Mouse (Mus musculus) MEL (cell line): ENCODE data around the gene Pappa2. TPM values are rescaled to one million over a fixed set of nuclear protein-coding genes. Genes with fewer than 3 reads are reported as not detected.

Experiments used
- DNase-seq: peaks from one replicate; pipeline ENCODE4 v3.0.0; 2011; ENCODE audit warnings: low read depth, low spot score
- H3K27ac ChIP-seq: 2 replicates; pipeline ENCODE4 v1.5.1; 2012; ENCODE audit warnings: low read depth, mild to moderate bottlenecking, control low read depth, low read length, moderate library complexity; ENCODE audit not compliant: control insufficient read depth
- H3K27me3 ChIP-seq, 2 experiments: fragments of 150-350 bp in 1 of 2; sonication (generic) in 1 of 2; 2 replicates each; pipeline ENCODE4 v1.6.1; 2012; ENCODE audit warnings: low read length in 2 of 2, mild to moderate bottlenecking in 2 of 2, improper control_type of control experiment in 1 of 2, moderate library complexity in 1 of 2; ENCODE audit not compliant: insufficient read depth in 2 of 2, control insufficient read depth in 1 of 2
- H3K36me3 ChIP-seq, 2 experiments: 2 replicates each; pipeline ENCODE4 v1.6.1; 2012 to 2014; ENCODE audit warnings: low read length in 2 of 2, improper control_type of control experiment in 1 of 2, inconsistent platforms in 1 of 2, mild to moderate bottlenecking in 1 of 2; ENCODE audit not compliant: insufficient read depth in 2 of 2, control insufficient read depth in 1 of 2
- H3K4me1 ChIP-seq, 2 experiments: fragments of 150-350 bp in 1 of 2; sonication (generic) in 1 of 2; 2 replicates each; pipeline ENCODE4 v1.6.1; 2012; ENCODE audit warnings: low read length in 2 of 2, improper control_type of control experiment in 1 of 2, mild to moderate bottlenecking in 1 of 2; ENCODE audit not compliant: insufficient read depth in 2 of 2, control insufficient read depth in 1 of 2
- H3K4me3 ChIP-seq, 2 experiments: fragments of 150-350 bp in 1 of 2; sonication (generic) in 1 of 2; 2 replicates each; pipeline ENCODE4 v1.5.1; 2012; ENCODE audit warnings: low read depth in 2 of 2, low read length in 2 of 2, mild to moderate bottlenecking in 2 of 2, moderate library complexity in 2 of 2, control low read depth in 1 of 2, improper control_type of control experiment in 1 of 2; ENCODE audit not compliant: control insufficient read depth in 1 of 2, insufficient read depth in 1 of 2
- H3K79me2 ChIP-seq: 2 replicates; pipeline ENCODE4 v1.6.1; 2012; ENCODE audit warnings: mild to moderate bottlenecking, low read length, moderate library complexity; ENCODE audit not compliant: control insufficient read depth, poor library complexity, insufficient read depth
- H3K9ac ChIP-seq: 2 replicates; pipeline ENCODE4 v1.6.1; 2012; ENCODE audit warnings: low read depth, mild to moderate bottlenecking, control low read depth, low read length, moderate library complexity; ENCODE audit not compliant: control insufficient read depth, poor library complexity, severe bottlenecking
- H3K9me3 ChIP-seq: fragments of 150-350 bp; sonication (generic); replicated peaks from 2 replicates; pipeline ENCODE4 v1.6.1; 2012; ENCODE audit warnings: mild to moderate bottlenecking, low read length, improper control_type of control experiment, moderate library complexity; ENCODE audit not compliant: insufficient read depth
- CTCF ChIP-seq, 3 experiments: IDR thresholded peaks in 2 of 3; conservative IDR thresholded peaks in 1 of 3; 2 replicates each; pipeline ENCODE4 v1.5.1; 2011 to 2012; ENCODE audit warnings: low read length in 3 of 3, low read depth in 2 of 3, mild to moderate bottlenecking in 2 of 3, improper control_type of control experiment in 1 of 3, inconsistent platforms in 1 of 3, mixed read lengths in 1 of 3, moderate library complexity in 1 of 3; ENCODE audit not compliant: control insufficient read depth in 1 of 3, insufficient read depth in 1 of 3, poor library complexity in 1 of 3, severe bottlenecking in 1 of 3
- ETS1 ChIP-seq: IDR thresholded peaks from 2 replicates; pipeline ENCODE4 v1.6.1; 2012; ENCODE audit warnings: low read depth, mild to moderate bottlenecking, inconsistent platforms, low read length, improper control_type of control experiment, moderate library complexity
- HCFC1 ChIP-seq: IDR thresholded peaks from 2 replicates; pipeline ENCODE4 v1.6.1; 2012; ENCODE audit warnings: low read depth, mild to moderate bottlenecking, inconsistent platforms, low read length, improper control_type of control experiment, moderate library complexity
- MAFK ChIP-seq: IDR thresholded peaks from 2 replicates; pipeline ENCODE4 v1.6.1; 2011; ENCODE audit warnings: low read depth, mild to moderate bottlenecking, low read length, improper control_type of control experiment, borderline replicate concordance
- MAX ChIP-seq: IDR thresholded peaks from 2 replicates; pipeline ENCODE4 v1.6.1; 2011; ENCODE audit warnings: low read length, improper control_type of control experiment
- MXI1 ChIP-seq: IDR thresholded peaks from 2 replicates; pipeline ENCODE4 v1.6.1; 2011; ENCODE audit warnings: mild to moderate bottlenecking, low read depth, low read length, improper control_type of control experiment
- MYC ChIP-seq: IDR thresholded peaks from 2 replicates; pipeline ENCODE4 v1.6.1; 2011; ENCODE audit warnings: low read depth, mild to moderate bottlenecking, low read length, improper control_type of control experiment, moderate library complexity
- POLR2A ChIP-seq, 2 experiments: IDR thresholded peaks; 2 replicates each; pipeline ENCODE4 v1.6.1; 2011 to 2012; ENCODE audit warnings: low read length in 2 of 2, mild to moderate bottlenecking in 2 of 2, control low read depth in 1 of 2, improper control_type of control experiment in 1 of 2, low read depth in 1 of 2, moderate library complexity in 1 of 2; ENCODE audit not compliant: control insufficient read depth in 1 of 2, insufficient read depth in 1 of 2, poor library complexity in 1 of 2
- POLR2AphosphoS2 ChIP-seq: IDR thresholded peaks from 2 replicates; pipeline ENCODE4 v1.6.1; 2011; ENCODE audit warnings: low read length, improper control_type of control experiment
- POLR2AphosphoS5 ChIP-seq: IDR thresholded peaks from 2 replicates; pipeline ENCODE4 v1.6.1; 2012; ENCODE audit warnings: low read depth, borderline replicate concordance, mild to moderate bottlenecking, inconsistent platforms, low read length, moderate library complexity, mixed read lengths
- RAD21 ChIP-seq: IDR thresholded peaks from 2 replicates; pipeline ENCODE4 v1.6.1; 2011; ENCODE audit warnings: mild to moderate bottlenecking, low read depth, low read length, improper control_type of control experiment
- RCOR1 ChIP-seq: IDR thresholded peaks from 2 replicates; pipeline ENCODE4 v1.6.1; 2012; ENCODE audit warnings: low read depth, mild to moderate bottlenecking, inconsistent platforms, low read length, improper control_type of control experiment
- SMC3 ChIP-seq: IDR thresholded peaks from 2 replicates; pipeline ENCODE4 v1.6.1; 2011; ENCODE audit warnings: low read depth, low read length, improper control_type of control experiment
- TAL1 ChIP-seq: IDR thresholded peaks from 2 replicates; pipeline ENCODE4 v1.6.1; 2012; ENCODE audit warnings: mild to moderate bottlenecking, inconsistent platforms, low read length, moderate library complexity, mixed read lengths
- ZNF384 ChIP-seq: IDR thresholded peaks from 2 replicates; pipeline ENCODE4 v1.6.1; 2012; ENCODE audit warnings: low read depth, mild to moderate bottlenecking, inconsistent platforms, low read length, improper control_type of control experiment
- polyA plus RNA-seq, 2 experiments: library from polyadenylated mRNA; stranded (reverse) in 1 of 2; unstranded in 1 of 2; fragments of >175 nt in 1 of 2; fragments of >200 nt in 1 of 2; gene quantifications; 2 replicates each; pipeline versions ENCODE4 v1.2.1 to v1.2.4; 2012; ENCODE audit warnings: low replicate concordance in 2 of 2, low read depth in 1 of 2; ENCODE audit not compliant: insufficient read length in 2 of 2, insufficient read depth in 1 of 2, missing spikeins in 1 of 2
- total RNA-seq: library from RNA; depleted of rRNA; stranded (reverse); fragments of 300-350 nt; gene quantifications from 2 replicates; pipeline ENCODE4 v1.2.3, GENCODE M21; 2012

Gene Pappa2
- total and polyA plus RNA-seq, 3 experiments: not detected

DNA sequence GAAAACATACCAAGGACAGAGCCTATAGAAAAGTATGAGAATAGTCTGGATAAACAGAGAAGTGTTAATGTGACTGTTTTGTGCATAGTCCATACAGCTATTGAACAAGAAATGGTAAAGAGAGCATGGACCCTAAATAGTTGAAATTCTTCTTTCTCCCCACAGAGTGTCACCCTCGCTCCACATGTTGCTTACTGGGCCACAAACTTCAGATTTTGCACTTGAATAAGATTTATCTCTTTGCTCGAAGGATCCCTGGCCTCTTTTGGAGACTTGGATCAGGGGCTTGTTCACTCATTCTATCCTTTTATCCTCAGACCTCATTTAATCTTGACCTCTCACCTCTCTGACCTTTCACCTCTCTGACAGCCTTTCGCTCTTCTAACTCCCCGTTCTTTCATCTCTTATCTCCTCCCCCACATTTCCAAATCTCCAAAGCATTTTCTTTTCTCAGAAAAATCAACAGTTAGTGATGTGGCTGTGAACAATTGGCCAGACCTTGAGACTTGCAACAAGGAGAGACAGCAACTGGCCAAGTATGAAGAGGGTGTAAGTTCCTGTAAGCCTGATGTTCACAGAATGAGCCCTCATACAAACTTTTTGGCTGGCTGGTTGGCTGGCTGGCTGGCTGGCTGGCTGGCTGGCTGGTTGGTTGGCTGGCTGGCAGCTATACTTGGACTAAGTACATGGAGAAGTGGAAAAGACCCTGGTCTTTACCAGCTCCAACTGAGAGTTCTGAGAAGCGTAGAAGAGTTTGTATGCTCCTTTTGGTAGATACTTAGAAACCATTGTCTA, 266.8 kb downstream of the Pappa2 start:
- Histone ChIP-seq H3K27ac (no peak overlapping the region), H3K79me2 (no peaks in the 10 kb centered on the region), H3K4me3 (no peak overlapping the region), H3K27me3 (no peaks in the 10 kb centered on the region), H3K4me1 (no peaks in the 10 kb centered on the region), H3K9me3 (no peaks in the 10 kb centered on the region), H3K9ac (no peak overlapping the region), H3K36me3 (no peaks in the 10 kb centered on the region)
- TF ChIP-seq ETS1 (no peak), MAX (no peak), HCFC1 (no peak), POLR2AphosphoS5 (no peak), RAD21 (peak; percentile 8), CTCF (IDR thresholded peaks at IDR 0.05 in 2 of 3, conservative IDR thresholded peaks at IDR 0.05 in 1 of 3; ENCODE audit: control insufficient read depth in 1 of 3, insufficient read depth in 1 of 3, low read depth in 2 of 3, low read length in 3 of 3, poor library complexity in 1 of 3, severe bottlenecking in 1 of 3) (peak in 1 of 3 experiments; percentile 5; a peak in 1 of 6 replicates), MYC (no peak), POLR2AphosphoS2 (no peak)
- DNase-seq: no peak

DNA sequence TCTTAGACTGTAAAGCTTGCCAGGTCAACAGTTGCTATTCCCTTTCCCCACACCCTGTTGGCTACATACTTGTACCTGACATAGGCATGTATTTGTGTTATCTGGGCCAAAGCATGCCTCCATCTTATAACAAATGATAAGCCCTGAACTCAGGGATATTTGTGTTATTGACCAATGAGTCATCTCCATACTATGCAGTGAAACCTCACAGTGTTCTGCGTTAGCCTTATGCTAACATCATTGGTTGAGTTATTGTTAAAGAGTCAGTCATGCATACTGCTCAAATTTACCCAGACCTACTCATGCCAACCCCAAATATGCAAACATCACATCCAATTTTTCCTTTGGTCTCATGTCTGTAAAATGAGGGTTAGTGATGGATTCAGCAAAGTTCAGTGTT, 279.0 kb downstream of the Pappa2 start:
- no peak overlapping the region for H3K9ac ChIP-seq
- H3K27me3 ChIP-seq: no peaks in the 10 kb centered on the region
- peaks cover 0 to 3% of the 10 kb centered on the region in 2 experiments; a peak in 1 of 4 replicates for H3K4me1 ChIP-seq
- H3K79me2 ChIP-seq: no peaks in the 10 kb centered on the region
- no peak overlapping the region for H3K27ac ChIP-seq
- TF ChIP-seq POLR2A (IDR thresholded peaks at IDR 0.05; ENCODE audit: control insufficient read depth in 1 of 2, insufficient read depth in 1 of 2, low read depth in 1 of 2, low read length in 2 of 2, poor library complexity in 1 of 2) (no peak), SMC3 (no peak), RCOR1 (no peak), CTCF (IDR thresholded peaks at IDR 0.05 in 2 of 3, conservative IDR thresholded peaks at IDR 0.05 in 1 of 3; ENCODE audit: control insufficient read depth in 1 of 3, insufficient read depth in 1 of 3, low read depth in 2 of 3, low read length in 3 of 3, poor library complexity in 1 of 3, severe bottlenecking in 1 of 3) (no peak), MAX (no peak), MXI1 (no peak), POLR2AphosphoS5 (no peak), MAFK (no peak), ZNF384 (no peak), TAL1 (no peak)
- TF ChIP-seq, all 39 proteins: peak for 0
- Histone ChIP-seq H3K4me3 (no peak overlapping the region), H3K9me3 (no peaks in the 10 kb centered on the region), H3K36me3 (peaks cover 0 to 2% of the 10 kb centered on the region in 2 experiments; a peak in 2 of 4 replicates)
- no peak for DNase-seq
